Comparison of ENCODE assay signal across 9 mouse cellular contexts in genomic region chr7:105399058-105399934, GRCm38 (mm10). TPM values are rescaled to one million over a fixed set of nuclear protein-coding genes. Genes with fewer than 3 reads are reported as not detected.
DNase-seq lines count a peak whose midpoint lies in the region; ATAC-seq and TF ChIP-seq lines count a peak whose summit lies in the region.
"Had no signal": no experiment of that assay in that cellular context is flagged by ENCODE, and none has a peak within 500 bp of the region (broad histone marks: within the 10 kb centered on the region; RNA-seq: fewer than 3 reads in every experiment).

No protein-coding gene starts in this region.

- intact Hi-C loops in gastrocnemius, postnatal 14 days (cut with DNase I; ENCODE audit: low total_unique reads), result no loop called here

- H3K36me3 ChIP-seq in kidney, embryonic 16.5 days (ENCODE audit: insufficient read depth, low read length), result no peaks in the 10 kb centered on the region
- H3K36me3 ChIP-seq in liver, embryonic 15.5 days (replicated peaks), result no peaks in the 10 kb centered on the region
- H3K36me3 ChIP-seq in small intestine, adult 2 months (ENCODE audit: control insufficient read depth, insufficient read depth, low read length), result no peaks in the 10 kb centered on the region; the same call in 1 of the 2 replicates

- H3K27ac ChIP-seq in kidney, embryonic 16.5 days (ENCODE audit: low read length), result peak overlapping the region; percentile 63; the same call in 1 of the 2 replicates
- H3K27ac ChIP-seq in liver, embryonic 15.5 days (replicated peaks), result peak overlapping the region; percentile 85
- H3K27ac ChIP-seq in small intestine, adult 2 months (ENCODE audit: insufficient read depth, low read depth, low read length), result peak overlapping the region; percentile 62

- peak overlapping the region; percentile 94 for H3K4me3 ChIP-seq in kidney, embryonic 16.5 days (ENCODE audit: low read length)
- peak overlapping the region; percentile 84 for H3K4me3 ChIP-seq in liver, embryonic 15.5 days (replicated peaks)
- H3K4me3 ChIP-seq in small intestine, adult 2 months (ENCODE audit: low read depth, low read length), result peak overlapping the region; percentile 81

- ATAC-seq in kidney, embryonic 16.5 days (ENCODE audit: low FRiP score, low TSS enrichment), result no peak; the same call in 1 of the 2 replicates
- no peak for ATAC-seq in liver, embryonic 15.5 days (ENCODE audit: insufficient read depth)

- no peak for DNase-seq in kidney, adult 11 months
- DNase-seq in T-cell, adult 2 months (ENCODE audit: low spot score), result peak; percentile 5
- peak; percentile 13 for DNase-seq in forelimb bud, embryonic 11.5 days (ENCODE audit: low read depth, low spot score)
- no peak for DNase-seq in gastrocnemius, postnatal 14 days
- no peak for DNase-seq in urinary bladder, postnatal 10 days (ENCODE audit: low spot score)

- no peak for TF ChIP-seq POLR2A in small intestine, adult 2 months (IDR thresholded peaks at IDR 0.05; ENCODE audit: low read depth, low read length)

- WGBS in kidney, embryonic 16.5 days, result under 1% methylated on average over 25 of the region's 25 CpGs
- WGBS in liver, embryonic 15.5 days (ENCODE audit: insufficient replicate concordance), result 0% methylated on average over 25 of the region's 25 CpGs
- WGBS in small intestine, adult 2 months, result 2% methylated on average over 25 of the region's 25 CpGs

- no peaks in the 10 kb centered on the region for H3K9me3 ChIP-seq in kidney, embryonic 16.5 days (ENCODE audit: low read length)
- no peaks in the 10 kb centered on the region for H3K9me3 ChIP-seq in liver, embryonic 15.5 days (replicated peaks)

- peak overlapping the region; percentile 92 for H3K9ac ChIP-seq in kidney, embryonic 16.5 days (replicated peaks; ENCODE audit: low read length)
- H3K9ac ChIP-seq in liver, embryonic 15.5 days, result peak overlapping the region; percentile 85

- peaks cover 14% of the 10 kb centered on the region for H3K4me1 ChIP-seq in kidney, embryonic 16.5 days (ENCODE audit: insufficient read depth, low read length)
- peaks cover 27% of the 10 kb centered on the region for H3K4me1 ChIP-seq in liver, embryonic 15.5 days (replicated peaks)
- H3K4me1 ChIP-seq in small intestine, adult 2 months (ENCODE audit: control insufficient read depth, insufficient read depth, insufficient read length, low read length), result peaks cover 6% of the 10 kb centered on the region; the same call in 1 of the 2 replicates

- H3K4me2 ChIP-seq in kidney, embryonic 16.5 days (replicated peaks; ENCODE audit: low read depth, low read length), result peak overlapping the region; percentile 65
- peak overlapping the region; percentile 94 for H3K4me2 ChIP-seq in liver, embryonic 15.5 days

- TF ChIP-seq CTCF in small intestine, adult 2 months (IDR thresholded peaks at IDR 0.05; ENCODE audit: extremely low read depth, insufficient read length, insufficient replicate concordance, low read depth, low read length), result no peak

- no peaks in the 10 kb centered on the region for H3K27me3 ChIP-seq in kidney, embryonic 16.5 days (ENCODE audit: insufficient read depth, low read length)
- no peaks in the 10 kb centered on the region for H3K27me3 ChIP-seq in liver, embryonic 15.5 days
- H3K27me3 ChIP-seq in small intestine, adult 2 months (ENCODE audit: control insufficient read depth, insufficient read depth, low read length), result no peaks in the 10 kb centered on the region

RNA-seq across cellular contexts. Expression of gene Fam160a2, which starts 0.6 kb away (rescaled TPM):
- 47.2 and 49.2 TPM in 2 replicates for polyA plus RNA-seq in kidney, embryonic 16.5 days (2015; fragmentation: Nextera tagmentation; extraction: Ambion mirVana)
- 12.6 and 17.6 TPM in 2 replicates for polyA plus RNA-seq in liver, embryonic 15.5 days (2015; fragmentation: Nextera tagmentation; extraction: Ambion mirVana)
- polyA plus RNA-seq in small intestine, adult 2 months (2012; rRNA removed), result 48.0 and 102 TPM in 2 replicates
- 10 to 100 TPM in 1 of 2 experiments, 1 to 10 TPM in 1; 9.6 to 12.2 TPM for total RNA-seq in gastrocnemius, postnatal 14 days (2021)

RNA-seq across cellular contexts. Expression of gene Cnga4, which starts 5.1 kb away (rescaled TPM):
- polyA plus RNA-seq in kidney, embryonic 16.5 days (2015; fragmentation: Nextera tagmentation; extraction: Ambion mirVana), result not detected in 2 replicates
- polyA plus RNA-seq in liver, embryonic 15.5 days (2015; fragmentation: Nextera tagmentation; extraction: Ambion mirVana), result not detected in 2 replicates
- polyA plus RNA-seq in small intestine, adult 2 months (2012; rRNA removed), result 0.10 TPM in 1 of 2 replicates, not detected in the other
- not detected for total RNA-seq in gastrocnemius, postnatal 14 days (2021)
- total RNA-seq: heart, postnatal 10 days had no signal

RNA-seq across cellular contexts. Expression of gene Gm5901, which starts 24.5 kb away (rescaled TPM):
- not detected in 2 replicates for polyA plus RNA-seq in kidney, embryonic 16.5 days (2015; fragmentation: Nextera tagmentation; extraction: Ambion mirVana)
- polyA plus RNA-seq in liver, embryonic 15.5 days (2015; fragmentation: Nextera tagmentation; extraction: Ambion mirVana), result not detected in 2 replicates
- not detected in 2 replicates for polyA plus RNA-seq in small intestine, adult 2 months (2012; rRNA removed)
- not detected for total RNA-seq in gastrocnemius, postnatal 14 days (2021)
- total RNA-seq: heart, postnatal 10 days had no signal

RNA-seq across cellular contexts. Expression of gene Cckbr, which starts 26.2 kb away (rescaled TPM):
- polyA plus RNA-seq in kidney, embryonic 16.5 days (2015; fragmentation: Nextera tagmentation; extraction: Ambion mirVana), result 0.67 and 0.85 TPM in 2 replicates
- polyA plus RNA-seq in liver, embryonic 15.5 days (2015; fragmentation: Nextera tagmentation; extraction: Ambion mirVana), result not detected in 2 replicates
- polyA plus RNA-seq in small intestine, adult 2 months (2012; rRNA removed), result 0.04 and 0.34 TPM in 2 replicates
- total RNA-seq in gastrocnemius, postnatal 14 days (2021), result not detected
- total RNA-seq: heart, postnatal 10 days had no signal

RNA-seq across cellular contexts. Expression of gene Olfr692, which starts 31.3 kb away (rescaled TPM):
- not detected in 2 replicates for polyA plus RNA-seq in kidney, embryonic 16.5 days (2015; fragmentation: Nextera tagmentation; extraction: Ambion mirVana)
- not detected in 2 replicates for polyA plus RNA-seq in liver, embryonic 15.5 days (2015; fragmentation: Nextera tagmentation; extraction: Ambion mirVana)
- polyA plus RNA-seq in small intestine, adult 2 months (2012; rRNA removed), result not detected in 2 replicates
- not detected for total RNA-seq in gastrocnemius, postnatal 14 days (2021)
- total RNA-seq: heart, postnatal 10 days had no signal

Comparison
In these comparisons a context has a peak if more than half of its experiments do, and no peak if none do; other contexts are left out.
1. DNase-seq: peak in T-cell, adult 2 months (single experiment) and forelimb bud, embryonic 11.5 days (single experiment); none in kidney, adult 11 months (single experiment), gastrocnemius, postnatal 14 days (single experiment) and urinary bladder, postnatal 10 days (single experiment).
2. Peak in every context shown above with its lines, with median percentiles within 50 percentile points of each other: H3K27ac ChIP-seq and H3K4me3 ChIP-seq.